Mouse (Mus musculus): Measurements from ENCODE around the gene Anapc4. TPM values are rescaled to one million over a fixed set of nuclear protein-coding genes. Genes with fewer than 3 reads are reported as not detected.

The Anapc4 gene
- polyA plus RNA-seq, 1 experiment from 2014 or later: 24.9 TPM

- no peak overlapping the region for H3K4me3 ChIP-seq (replicated peaks)
- H3K36me3 ChIP-seq (replicated peaks): peaks cover 41% of the 10 kb centered on the region
- no peaks in the 10 kb centered on the region for H3K4me1 ChIP-seq (replicated peaks)
- WGBS (ENCODE audit: insufficient replicate concordance): 85% methylated on average over 7 of the region's 7 CpGs
- no peak for ATAC-seq (ENCODE audit: insufficient read depth)
- H3K9me3 ChIP-seq (replicated peaks): no peaks in the 10 kb centered on the region
- no peaks in the 10 kb centered on the region for H3K27me3 ChIP-seq
- H3K27ac ChIP-seq (replicated peaks): no peak overlapping the region
- no peak overlapping the region for H3K9ac ChIP-seq
- H3K4me2 ChIP-seq: no peak overlapping the region
These were observed 20.5 kb upstream of the Anapc4 start for GRCm38 (mm10) chr5:52813312-52813711.

GRCm38 (mm10) chr5:52818676-52819075 lies 15.1 kb upstream of the Anapc4 start:
- H3K27ac ChIP-seq (replicated peaks): no peak overlapping the region
- no peak overlapping the region for H3K9ac ChIP-seq
- no peak overlapping the region for H3K4me3 ChIP-seq (replicated peaks)
- H3K27me3 ChIP-seq: no peaks in the 10 kb centered on the region
- H3K4me2 ChIP-seq: no peak overlapping the region
- peaks cover 38% of the 10 kb centered on the region for H3K36me3 ChIP-seq (replicated peaks)
- no peak for ATAC-seq (ENCODE audit: insufficient read depth)
- 78% methylated on average over 7 of the region's 7 CpGs for WGBS (ENCODE audit: insufficient replicate concordance)
- H3K9me3 ChIP-seq (replicated peaks): no peaks in the 10 kb centered on the region
- H3K4me1 ChIP-seq (replicated peaks): no peaks in the 10 kb centered on the region

- H3K27me3 ChIP-seq: no peaks in the 10 kb centered on the region
- no peaks in the 10 kb centered on the region for H3K9me3 ChIP-seq (replicated peaks)
- peaks cover 29% of the 10 kb centered on the region for H3K36me3 ChIP-seq (replicated peaks)
- H3K4me2 ChIP-seq: no peak overlapping the region
- no peak for ATAC-seq (ENCODE audit: insufficient read depth)
- H3K9ac ChIP-seq: no peak overlapping the region
- no peak overlapping the region for H3K4me3 ChIP-seq (replicated peaks)
- WGBS (ENCODE audit: insufficient replicate concordance): 56% methylated on average over 3 of the region's 3 CpGs
- no peaks in the 10 kb centered on the region for H3K4me1 ChIP-seq (replicated peaks)
- H3K27ac ChIP-seq (replicated peaks): no peak overlapping the region
These were observed 12.1 kb upstream of the Anapc4 start for GRCm38 (mm10) chr5:52821691-52822090.

GRCm38 (mm10) chr5:52827923-52828322 lies 5.9 kb upstream of the Anapc4 start:
- Histone ChIP-seq H3K27ac (replicated peaks) (no peak overlapping the region), H3K4me1 (replicated peaks) (peaks cover 8% of the 10 kb centered on the region), H3K36me3 (replicated peaks) (0 out of 2 replicates have a peak, but pooled peaks cover 7% of the 10 kb centered on the region), H3K4me2 (no peak overlapping the region), H3K9ac (no peak overlapping the region), H3K4me3 (replicated peaks) (no peak overlapping the region), H3K9me3 (replicated peaks) (no peaks in the 10 kb centered on the region), H3K27me3 (no peaks in the 10 kb centered on the region)
- 70% methylated on average over 4 of the region's 4 CpGs for WGBS (ENCODE audit: insufficient replicate concordance)
- ATAC-seq (ENCODE audit: insufficient read depth): peak; percentile 57

- no peaks in the 10 kb centered on the region for H3K27me3 ChIP-seq
- peak overlapping the region; percentile 89 for H3K4me2 ChIP-seq
- ATAC-seq (ENCODE audit: insufficient read depth): no peak
- peaks cover 28% of the 10 kb centered on the region for H3K4me1 ChIP-seq (replicated peaks)
- 0 out of 2 replicates have a peak overlapping the region, but pooled peaks have one; percentile 36 for H3K9ac ChIP-seq
- H3K4me3 ChIP-seq (replicated peaks): peak overlapping the region; percentile 71
- H3K9me3 ChIP-seq (replicated peaks): no peaks in the 10 kb centered on the region
- peak overlapping the region; percentile 89 for H3K27ac ChIP-seq (replicated peaks)
- peaks cover 6% of the 10 kb centered on the region; the same call in 1 of the 2 replicates for H3K36me3 ChIP-seq (replicated peaks)
These were observed 807 bp upstream of the Anapc4 start for GRCm38 (mm10) chr5:52833005-52833404.

GRCm38 (mm10) chr5:52834386-52834785 lies 574 bp downstream of the Anapc4 start:
- WGBS (ENCODE audit: insufficient replicate concordance): 7% methylated on average over 8 of the region's 8 CpGs
- ATAC-seq (ENCODE audit: insufficient read depth): no peak
- Histone ChIP-seq H3K4me2 (peak overlapping the region; percentile 89), H3K9me3 (replicated peaks) (no peaks in the 10 kb centered on the region), H3K9ac (peak overlapping the region; percentile 71), H3K4me1 (replicated peaks) (peaks cover 28% of the 10 kb centered on the region), H3K27me3 (no peaks in the 10 kb centered on the region), H3K4me3 (replicated peaks) (peak overlapping the region; percentile 71), H3K27ac (replicated peaks) (peak overlapping the region; percentile 87), H3K36me3 (replicated peaks) (peaks cover 8% of the 10 kb centered on the region; the same call in 1 of the 2 replicates)

GRCm38 (mm10) chr5:52844319-52844718 lies 10.5 kb downstream of the Anapc4 start:
- no peaks in the 10 kb centered on the region for H3K9me3 ChIP-seq (replicated peaks)
- H3K4me1 ChIP-seq (replicated peaks): no peaks in the 10 kb centered on the region
- H3K27me3 ChIP-seq: no peaks in the 10 kb centered on the region

GRCm38 (mm10) chr5:52855727-52856126 lies 21.9 kb downstream of the Anapc4 start:
- no peak overlapping the region for H3K27ac ChIP-seq (replicated peaks)
- 91% methylated on average over 5 of the region's 5 CpGs for WGBS (ENCODE audit: insufficient replicate concordance)
- H3K36me3 ChIP-seq (replicated peaks): peaks cover 51% of the 10 kb centered on the region
- ATAC-seq (ENCODE audit: insufficient read depth): no peak
- no peaks in the 10 kb centered on the region for H3K27me3 ChIP-seq
- H3K4me1 ChIP-seq (replicated peaks): no peaks in the 10 kb centered on the region
- no peak overlapping the region for H3K4me2 ChIP-seq
- no peak overlapping the region for H3K4me3 ChIP-seq (replicated peaks)
- H3K9ac ChIP-seq: no peak overlapping the region
- no peaks in the 10 kb centered on the region for H3K9me3 ChIP-seq (replicated peaks)

More at GRCm38 (mm10) chr5:52844319-52844718, 10.5 kb downstream of the Anapc4 start:
- Histone ChIP-seq H3K27ac (replicated peaks) (no peak overlapping the region), H3K4me2 (no peak overlapping the region), H3K9ac (no peak overlapping the region), H3K36me3 (replicated peaks) (peaks cover 50% of the 10 kb centered on the region), H3K4me3 (replicated peaks) (no peak overlapping the region)
- no peak for ATAC-seq (ENCODE audit: insufficient read depth)
- WGBS (ENCODE audit: insufficient replicate concordance): 83% methylated on average over 7 of the region's 7 CpGs

GRCm38 (mm10) chr5:52864446-52864845 lies 30.6 kb downstream of the Anapc4 start:
- no peak overlapping the region for H3K27ac ChIP-seq (replicated peaks)
- H3K4me2 ChIP-seq: no peak overlapping the region
- H3K36me3 ChIP-seq (replicated peaks): peaks cover 44% of the 10 kb centered on the region
- H3K27me3 ChIP-seq: no peaks in the 10 kb centered on the region
- H3K9me3 ChIP-seq (replicated peaks): no peaks in the 10 kb centered on the region
- 67% methylated on average over 8 of the region's 8 CpGs for WGBS (ENCODE audit: insufficient replicate concordance)
- ATAC-seq (ENCODE audit: insufficient read depth): no peak
- no peak overlapping the region for H3K9ac ChIP-seq
- no peak overlapping the region for H3K4me3 ChIP-seq (replicated peaks)
- H3K4me1 ChIP-seq (replicated peaks): no peaks in the 10 kb centered on the region

GRCm38 (mm10) chr5:52865825-52866224 lies 32.0 kb downstream of the Anapc4 start:
- Histone ChIP-seq H3K36me3 (replicated peaks) (peaks cover 35% of the 10 kb centered on the region), H3K27me3 (no peaks in the 10 kb centered on the region), H3K4me3 (replicated peaks) (no peak overlapping the region), H3K27ac (replicated peaks) (no peak overlapping the region), H3K4me1 (replicated peaks) (no peaks in the 10 kb centered on the region), H3K9me3 (replicated peaks) (no peaks in the 10 kb centered on the region), H3K9ac (no peak overlapping the region), H3K4me2 (no peak overlapping the region)
- ATAC-seq (ENCODE audit: insufficient read depth): no peak
- WGBS (ENCODE audit: insufficient replicate concordance): 78% methylated on average over 9 of the region's 9 CpGs

GRCm38 (mm10) chr5:52866361-52867155 lies 32.7 kb downstream of the Anapc4 start:
- Histone ChIP-seq H3K9ac (no peak overlapping the region), H3K27ac (replicated peaks) (no peak overlapping the region)
- ATAC-seq (ENCODE audit: insufficient read depth): no peak

More at GRCm38 (mm10) chr5:52866361-52867155, 32.7 kb downstream of the Anapc4 start:
- 76% methylated on average over 18 of the region's 18 CpGs for WGBS (ENCODE audit: insufficient replicate concordance)
- H3K4me1 ChIP-seq (replicated peaks): no peaks in the 10 kb centered on the region
- no peaks in the 10 kb centered on the region for H3K9me3 ChIP-seq (replicated peaks)
- no peak overlapping the region for H3K4me2 ChIP-seq
- no peak overlapping the region for H3K4me3 ChIP-seq (replicated peaks)
- no peaks in the 10 kb centered on the region for H3K27me3 ChIP-seq
- H3K36me3 ChIP-seq (replicated peaks): peaks cover 33% of the 10 kb centered on the region
